Mouse (Mus musculus) Patski (cell line): ENCODE results near the gene Ttc37. TPM values are rescaled to one million over a fixed set of nuclear protein-coding genes. Genes with fewer than 3 reads are reported as not detected.

ENCODE experiments used
- ATAC-seq: fragments of 100-300 bp; one replicate; pipeline ENCODE4 v1.8.0; 2021
- CTCF ChIA-PET: fragments of 350-600 bp; sonication (Branson Sonifier 250); formaldehyde crosslinking; loops from one replicate; lab custom pipeline; 2022; ENCODE audit warnings: inconsistent platforms; lab: Charles Lee
- POLR2A ChIA-PET: fragments of 350-600 bp; sonication (Branson Sonifier 250); formaldehyde crosslinking; loops from one replicate; lab custom pipeline; 2022; ENCODE audit warnings: antibody characterized with exemption, inconsistent platforms; lab: Charles Lee
- DNase-seq: peaks from one replicate; pipeline ENCODE4 v3.0.0-alpha.2; 2011; ENCODE audit warnings: low read depth, low spot score
- H3K27me3 ChIP-seq: fragments of 371-371 bp; one replicate; pipeline ENCODE4 v1.5.1; 2021
- CTCF ChIP-seq: fragments of 100-300 bp; IDR thresholded peaks from one replicate; pipeline ENCODE4 v1.5.1; 2021
- in situ Hi-C: fragments of 300-500 bp; cut with MboI; formaldehyde crosslinking; loops from 3 replicates; pipeline ENCODE4 v1.11.1; 2018; ENCODE audit warnings: low pct_unique_long_range_greater_than_20kb, mixed read lengths
- polyA plus RNA-seq: library from polyadenylated mRNA; unstranded; gene quantifications from one replicate; pipeline ENCODE4 v1.2.3, GENCODE M21; 2021

Ttc37 gene
- polyA plus RNA-seq, 1 experiment from 2014 or later, result 23.8 TPM

DNA sequence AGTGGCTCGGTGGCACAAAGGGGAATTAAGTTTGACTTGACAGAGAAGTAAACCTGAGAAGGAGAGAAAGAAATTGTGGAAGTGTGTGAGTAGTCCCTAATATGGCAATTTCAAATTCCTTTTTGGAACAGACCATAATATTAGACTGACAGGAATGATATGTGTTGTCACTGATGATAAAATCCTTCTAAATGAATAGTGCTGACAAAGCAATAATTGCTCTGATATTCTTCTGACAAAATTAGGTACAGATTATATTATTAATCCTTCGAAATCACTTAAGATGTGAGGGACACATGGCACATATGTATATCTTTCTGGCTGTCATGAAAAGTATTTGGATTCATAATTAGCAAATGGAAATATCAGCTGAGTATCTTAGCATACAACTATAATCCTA, 116.4 kb downstream of the Ttc37 start:
- DNase-seq, result no peak
- ChIA-PET POLR2A (no interaction called here), CTCF (no interaction called here)
- no peaks in the 10 kb centered on the region for H3K27me3 ChIP-seq
- in situ Hi-C loops, result no loop called here
- ATAC-seq, result no peak
- no peak for TF ChIP-seq CTCF

DNA sequence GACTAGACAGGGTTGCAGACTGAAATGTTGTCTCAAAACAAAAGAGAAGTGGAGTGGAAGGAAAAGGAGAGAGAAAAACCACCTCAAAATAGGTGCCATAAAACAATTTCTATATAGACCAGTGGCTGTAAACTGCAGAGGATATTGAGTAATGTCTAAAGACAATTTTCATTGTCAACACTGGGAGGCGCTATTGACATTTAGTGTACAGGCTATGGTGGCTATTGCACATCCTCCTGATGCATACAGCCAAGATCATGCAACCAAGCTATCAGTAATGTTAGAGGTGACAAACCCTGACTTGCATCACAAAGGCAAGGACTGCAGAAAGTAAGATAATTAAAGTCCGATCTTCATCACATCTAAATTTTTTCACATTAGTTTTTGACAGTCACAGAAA, 116.9 kb downstream of the Ttc37 start:
- DNase-seq (no peak), ATAC-seq (no peak)
- H3K27me3 ChIP-seq, result no peaks in the 10 kb centered on the region
- peak; percentile 44 for TF ChIP-seq CTCF
- ChIA-PET CTCF (no interaction called here), POLR2A (no interaction called here)
- in situ Hi-C loops, result no loop called here

Other genes starting within 250 kb of the Ttc37 start
- gene Rhobtb3, start 154.8 kb upstream of the Ttc37 start, polyA plus RNA-seq, result 36.4 TPM
- 1.7 TPM for gene Spata9, start 131.6 kb upstream of the Ttc37 start, polyA plus RNA-seq
- gene Rfesd, start 80.0 kb upstream of the Ttc37 start, polyA plus RNA-seq, result 19.8 TPM
- gene Gpr150, start 41.7 kb upstream of the Ttc37 start, polyA plus RNA-seq, result not detected
- gene Arsk, start 74 bp upstream of the Ttc37 start, polyA plus RNA-seq, result 39.1 TPM
- gene Fam81b, start 206.3 kb downstream of the Ttc37 start, polyA plus RNA-seq, result not detected